Mouse (Mus musculus): ENCODE results near the gene Gucy1a1. TPM values are rescaled to one million over a fixed set of nuclear protein-coding genes. Genes with fewer than 3 reads are reported as not detected.
"Not testable (repeated sequence)": the region's sequence is repeated elsewhere in the genome, so short reads cannot be mapped to it uniquely, and the experiment has no call there.

Gene Gucy1a1
- polyA plus RNA-seq (2015; fragmentation: Nextera tagmentation; extraction: Ambion mirVana), result 21.2 and 25.4 TPM in 2 replicates

DNA sequence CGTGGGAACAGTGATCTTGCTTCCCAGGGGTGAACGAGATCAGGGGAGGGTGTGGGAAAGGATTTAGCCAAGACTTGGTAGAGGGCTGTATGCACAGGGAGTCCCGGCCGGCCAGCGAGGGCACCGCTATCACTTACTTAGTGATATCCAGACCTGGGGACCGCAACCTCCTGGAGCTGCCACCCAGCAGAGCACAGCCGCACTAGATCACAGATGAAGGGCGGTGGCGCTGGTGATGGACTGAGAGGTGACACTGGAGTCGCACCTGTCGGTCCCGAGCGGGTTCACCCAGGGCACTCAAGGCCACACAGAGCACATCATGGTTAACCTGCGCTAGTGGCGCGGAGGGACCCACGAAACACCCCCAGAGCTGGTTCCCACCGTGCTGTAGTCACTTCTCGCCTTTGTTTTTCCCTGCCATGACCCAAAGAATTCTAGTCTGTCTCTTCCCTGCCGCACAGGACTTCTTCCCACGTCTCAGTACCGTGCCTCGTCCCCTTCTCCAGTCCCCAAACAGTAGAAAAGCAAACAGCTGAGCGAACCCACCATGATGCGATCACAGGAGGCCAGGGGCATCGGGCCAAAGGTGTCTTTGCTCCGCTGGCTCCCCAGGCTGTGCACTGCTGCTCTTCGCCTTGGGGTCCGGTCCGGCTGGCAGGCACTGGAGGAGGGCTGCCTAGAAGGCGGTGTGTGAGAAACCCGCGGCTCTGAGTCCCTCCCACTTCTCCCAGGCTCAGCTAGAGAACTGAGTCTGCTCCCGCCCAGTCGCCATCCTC is at the start of gene Gucy1a1:
Gucy1a1 (minus strand) TSS at position 664 of the 776 bp plus-strand sequence.
- H3K9me3 ChIP-seq (replicated peaks; ENCODE audit: control insufficient read depth, low read length, poor library complexity, severe bottlenecking), result no peaks in the 10 kb centered on the region
- peak; percentile 90 for ATAC-seq
- H3K4me2 ChIP-seq (ENCODE audit: low read length), result peak within 1 kb of the TSS; percentile 86
- H3K27ac ChIP-seq (ENCODE audit: low read length), result peak within 1 kb of the TSS; percentile 5; the same call in 1 of the 2 replicates
- no peaks in the 10 kb centered on the region for H3K27me3 ChIP-seq (ENCODE audit: control insufficient read depth, insufficient read depth, low read depth, low read length)
- H3K4me1 ChIP-seq (ENCODE audit: control insufficient read depth, insufficient read depth, low read length), result peaks cover 5% of the 10 kb centered on the region; the same call in 1 of the 2 replicates
- H3K36me3 ChIP-seq (ENCODE audit: control insufficient read depth, insufficient read depth, low read length), result no peaks in the 10 kb centered on the region
- peak within 1 kb of the TSS; percentile 65 for H3K4me3 ChIP-seq (ENCODE audit: low read depth, low read length)
- WGBS, result under 1% methylated on average over 36 of the region's 36 CpGs
- peak within 1 kb of the TSS; percentile 74 for H3K9ac ChIP-seq (ENCODE audit: low read depth, low read length)

DNA sequence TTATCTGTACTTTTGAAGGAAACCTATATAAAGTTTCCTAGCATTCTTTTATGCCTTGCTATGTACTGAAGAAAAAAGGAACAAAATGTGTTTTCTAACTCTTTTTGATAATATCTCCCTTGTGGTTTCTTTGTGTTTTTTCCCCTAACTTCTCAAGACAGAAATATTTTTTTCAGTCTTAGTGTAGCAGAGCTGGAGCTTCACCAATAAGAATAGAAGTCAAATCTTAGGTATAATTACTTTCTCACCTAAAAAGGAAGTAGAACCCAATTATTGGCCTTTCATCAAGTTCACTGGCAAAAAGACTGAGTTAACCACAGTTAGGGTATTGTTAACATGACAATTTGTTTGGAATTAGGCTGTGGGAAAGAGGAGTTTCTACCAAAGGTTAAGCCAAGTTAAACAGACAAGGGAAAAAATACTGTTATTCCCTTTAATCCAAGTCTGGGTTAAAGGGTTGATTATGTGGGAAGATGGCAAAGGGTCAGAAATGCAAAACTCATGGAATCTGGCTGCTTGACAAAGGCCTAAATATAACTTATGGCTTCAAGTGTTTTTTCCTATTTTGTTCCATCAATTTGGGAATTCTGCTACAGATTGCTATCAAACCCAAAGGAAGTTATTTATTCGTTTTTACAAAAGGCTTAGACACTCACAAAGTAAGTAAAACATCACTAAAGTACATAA is 46.1 kb upstream of the Gucy1a1 start:
- H3K27me3 ChIP-seq (ENCODE audit: control insufficient read depth, insufficient read depth, low read depth, low read length), result no peaks in the 10 kb centered on the region
- H3K4me1 ChIP-seq (ENCODE audit: control insufficient read depth, insufficient read depth, low read length), result no peaks in the 10 kb centered on the region
- no peak overlapping the region for H3K27ac ChIP-seq (ENCODE audit: low read length)
- ATAC-seq, result no peak
- no peak overlapping the region for H3K9ac ChIP-seq (ENCODE audit: low read depth, low read length)
- no peak overlapping the region for H3K4me2 ChIP-seq (ENCODE audit: low read length)
- WGBS, result 68% methylated on average over 1 of the region's 1 CpGs
- H3K36me3 ChIP-seq (ENCODE audit: control insufficient read depth, insufficient read depth, low read length), result no peaks in the 10 kb centered on the region
- H3K4me3 ChIP-seq (ENCODE audit: low read depth, low read length), result no peak overlapping the region
- H3K9me3 ChIP-seq (replicated peaks; ENCODE audit: control insufficient read depth, low read length, poor library complexity, severe bottlenecking), result no peaks in the 10 kb centered on the region; the same call in 1 of the 2 replicates

DNA sequence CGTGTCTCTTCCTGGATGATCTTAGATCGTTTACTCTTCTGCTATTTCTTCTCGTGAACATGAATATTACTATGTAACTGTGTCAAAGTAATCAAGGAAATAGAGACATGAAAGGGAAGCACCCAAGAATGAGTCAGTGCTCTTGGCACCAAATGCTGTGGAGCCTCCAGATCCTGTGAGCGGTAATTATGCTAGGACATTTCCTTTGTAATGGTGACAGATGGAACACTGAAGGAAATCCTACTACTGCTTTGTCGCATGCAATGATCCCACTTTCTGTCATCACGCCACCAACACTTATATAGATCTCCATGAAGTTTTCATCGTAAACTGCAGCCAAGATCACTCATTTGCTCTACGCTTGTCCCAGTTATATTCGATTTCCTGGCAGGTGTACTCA is 40.0 kb upstream of the Gucy1a1 start:
- Histone ChIP-seq H3K27ac (ENCODE audit: low read length) (no peak overlapping the region), H3K4me1 (ENCODE audit: control insufficient read depth, insufficient read depth, low read length) (no peaks in the 10 kb centered on the region), H3K27me3 (ENCODE audit: control insufficient read depth, insufficient read depth, low read depth, low read length) (no peaks in the 10 kb centered on the region), H3K36me3 (ENCODE audit: control insufficient read depth, insufficient read depth, low read length) (no peaks in the 10 kb centered on the region), H3K9ac (ENCODE audit: low read depth, low read length) (no peak overlapping the region), H3K9me3 (replicated peaks; ENCODE audit: control insufficient read depth, low read length, poor library complexity, severe bottlenecking) (no peaks in the 10 kb centered on the region; the same call in 1 of the 2 replicates), H3K4me3 (ENCODE audit: low read depth, low read length) (no peak overlapping the region), H3K4me2 (ENCODE audit: low read length) (no peak overlapping the region)
- 93% methylated on average over 9 of the region's 9 CpGs for WGBS
- no peak for ATAC-seq

DNA sequence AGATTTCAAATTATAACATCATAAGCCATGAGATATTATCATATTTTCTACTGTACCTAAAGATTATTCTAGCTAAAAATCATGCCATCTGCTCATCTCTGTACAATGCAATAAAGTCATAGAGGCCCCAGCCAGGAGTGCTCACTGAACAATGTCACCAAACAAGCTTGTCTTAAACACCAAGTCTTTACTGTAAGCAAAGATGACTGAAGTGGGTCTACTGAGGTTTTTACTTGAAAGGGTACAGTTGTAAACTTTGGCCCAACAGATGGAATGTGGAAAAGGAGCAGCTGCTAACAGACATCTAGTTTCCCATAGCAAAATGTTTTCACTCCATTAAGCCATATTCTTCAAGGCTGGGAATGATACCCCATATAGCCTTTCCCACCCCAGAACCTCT is 35.9 kb upstream of the Gucy1a1 start:
- Histone ChIP-seq H3K27ac (ENCODE audit: low read length) (no peak overlapping the region), H3K4me1 (ENCODE audit: control insufficient read depth, insufficient read depth, low read length) (no peaks in the 10 kb centered on the region), H3K9me3 (replicated peaks; ENCODE audit: control insufficient read depth, low read length, poor library complexity, severe bottlenecking) (no peaks in the 10 kb centered on the region), H3K9ac (ENCODE audit: low read depth, low read length) (no peak overlapping the region), H3K4me3 (ENCODE audit: low read depth, low read length) (no peak overlapping the region), H3K27me3 (ENCODE audit: control insufficient read depth, insufficient read depth, low read depth, low read length) (no peaks in the 10 kb centered on the region), H3K36me3 (ENCODE audit: control insufficient read depth, insufficient read depth, low read length) (no peaks in the 10 kb centered on the region), H3K4me2 (ENCODE audit: low read length) (no peak overlapping the region)
- ATAC-seq, result no peak

DNA sequence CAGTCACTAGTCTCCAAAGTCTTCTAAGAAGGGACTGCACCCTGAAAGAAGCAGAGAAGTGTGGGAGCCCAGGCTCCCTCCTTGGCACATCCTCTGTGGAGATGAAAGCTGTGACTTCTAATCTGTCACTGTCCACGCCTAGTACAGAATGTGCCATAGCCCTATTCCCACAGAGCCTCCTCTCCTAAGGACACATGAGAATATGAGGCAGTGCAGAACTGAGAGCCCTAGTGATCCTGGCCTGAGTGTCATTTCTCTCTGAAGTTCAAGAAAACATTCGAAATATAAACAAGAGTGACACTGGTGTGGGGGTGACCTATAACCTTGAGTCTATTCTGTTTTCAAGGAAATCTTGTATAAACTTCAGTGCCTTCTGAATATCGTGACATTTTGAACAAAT is 34.7 kb upstream of the Gucy1a1 start:
- Histone ChIP-seq H3K9ac (ENCODE audit: low read depth, low read length) (no peak overlapping the region), H3K27ac (ENCODE audit: low read length) (no peak overlapping the region), H3K27me3 (ENCODE audit: control insufficient read depth, insufficient read depth, low read depth, low read length) (no peaks in the 10 kb centered on the region), H3K4me3 (ENCODE audit: low read depth, low read length) (no peak overlapping the region), H3K4me2 (ENCODE audit: low read length) (no peak overlapping the region), H3K4me1 (ENCODE audit: control insufficient read depth, insufficient read depth, low read length) (no peaks in the 10 kb centered on the region), H3K9me3 (replicated peaks; ENCODE audit: control insufficient read depth, low read length, poor library complexity, severe bottlenecking) (no peaks in the 10 kb centered on the region), H3K36me3 (ENCODE audit: control insufficient read depth, insufficient read depth, low read length) (no peaks in the 10 kb centered on the region)
- no peak for ATAC-seq
- 77% methylated on average over 3 of the region's 3 CpGs for WGBS

DNA sequence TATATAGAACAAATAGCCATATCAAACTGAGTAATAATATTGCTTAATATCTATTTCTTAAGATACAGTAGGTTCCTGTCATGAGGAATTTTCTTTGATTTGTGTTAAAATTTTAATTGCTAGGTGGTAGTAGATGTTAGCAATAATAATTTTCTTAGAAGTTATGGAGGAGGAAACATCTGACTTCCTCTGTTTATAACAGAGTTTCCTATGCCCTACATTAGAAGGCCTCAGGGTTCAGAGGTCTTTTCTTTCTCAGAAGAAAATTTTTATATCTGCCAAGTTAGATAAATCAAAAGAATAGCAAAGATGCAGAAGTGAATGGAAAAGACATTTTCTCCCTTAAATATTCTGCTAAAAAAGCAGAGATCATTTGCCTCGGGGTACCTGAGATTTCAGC is 29.9 kb upstream of the Gucy1a1 start:
- Histone ChIP-seq H3K9me3 (replicated peaks; ENCODE audit: control insufficient read depth, low read length, poor library complexity, severe bottlenecking) (no peaks in the 10 kb centered on the region), H3K36me3 (ENCODE audit: control insufficient read depth, insufficient read depth, low read length) (no peaks in the 10 kb centered on the region), H3K27me3 (ENCODE audit: control insufficient read depth, insufficient read depth, low read depth, low read length) (no peaks in the 10 kb centered on the region), H3K4me1 (ENCODE audit: control insufficient read depth, insufficient read depth, low read length) (no peaks in the 10 kb centered on the region), H3K27ac (ENCODE audit: low read length) (no peak overlapping the region), H3K4me3 (ENCODE audit: low read depth, low read length) (no peak overlapping the region), H3K9ac (ENCODE audit: low read depth, low read length) (no peak overlapping the region), H3K4me2 (ENCODE audit: low read length) (no peak overlapping the region)
- 90% methylated on average over 1 of the region's 1 CpGs for WGBS
- ATAC-seq, result no peak

DNA sequence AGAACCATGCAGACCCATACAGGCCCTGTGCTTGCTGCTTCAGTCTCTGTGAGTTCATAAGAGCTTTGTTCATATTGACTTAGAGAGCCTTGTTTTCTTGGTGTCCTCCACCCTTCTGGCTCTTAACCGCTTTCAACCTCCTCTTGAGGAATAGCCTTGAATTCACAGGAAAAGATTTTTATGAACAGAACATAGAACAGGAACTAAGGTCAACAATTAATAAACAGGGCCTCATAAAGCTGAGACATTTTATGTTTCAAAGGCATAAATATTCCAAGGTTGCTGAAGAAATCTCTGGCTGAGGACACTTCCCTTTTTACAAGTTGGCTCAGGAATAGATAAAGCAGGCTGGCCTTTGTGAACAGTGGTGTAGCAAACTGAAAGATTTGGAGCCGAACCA is 21.5 kb upstream of the Gucy1a1 start:
- Histone ChIP-seq H3K27ac (ENCODE audit: low read length) (no peak overlapping the region), H3K36me3 (ENCODE audit: control insufficient read depth, insufficient read depth, low read length) (no peaks in the 10 kb centered on the region), H3K4me2 (ENCODE audit: low read length) (no peak overlapping the region), H3K9ac (ENCODE audit: low read depth, low read length) (no peak overlapping the region), H3K4me1 (ENCODE audit: control insufficient read depth, insufficient read depth, low read length) (no peaks in the 10 kb centered on the region), H3K9me3 (replicated peaks; ENCODE audit: control insufficient read depth, low read length, poor library complexity, severe bottlenecking) (no peaks in the 10 kb centered on the region), H3K27me3 (ENCODE audit: control insufficient read depth, insufficient read depth, low read depth, low read length) (no peaks in the 10 kb centered on the region), H3K4me3 (ENCODE audit: low read depth, low read length) (no peak overlapping the region)
- no peak for ATAC-seq
- 89% methylated on average over 2 of the region's 2 CpGs for WGBS

DNA sequence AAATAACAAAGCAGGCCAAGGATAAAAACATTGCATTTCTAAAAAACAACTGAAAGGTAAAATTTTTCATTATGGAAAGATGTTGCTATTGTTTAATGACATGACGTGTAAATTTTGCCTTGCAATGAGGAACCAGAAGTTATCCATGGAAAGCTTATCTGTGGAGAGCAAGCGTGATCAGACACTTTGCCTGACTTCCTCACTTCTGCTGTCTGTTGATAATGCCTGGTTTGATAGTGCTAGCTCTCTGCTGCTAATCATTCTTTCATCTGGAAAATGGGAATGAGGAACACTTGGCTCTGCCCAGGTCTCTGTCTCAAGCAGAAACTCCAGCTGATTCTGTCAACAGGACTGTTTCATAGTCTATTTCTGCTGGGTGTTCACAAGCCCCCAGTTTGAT is 20.3 kb upstream of the Gucy1a1 start:
- Histone ChIP-seq H3K4me1 (ENCODE audit: control insufficient read depth, insufficient read depth, low read length) (no peaks in the 10 kb centered on the region), H3K4me3 (ENCODE audit: low read depth, low read length) (no peak overlapping the region), H3K9me3 (replicated peaks; ENCODE audit: control insufficient read depth, low read length, poor library complexity, severe bottlenecking) (no peaks in the 10 kb centered on the region), H3K9ac (ENCODE audit: low read depth, low read length) (no peak overlapping the region), H3K4me2 (ENCODE audit: low read length) (no peak overlapping the region), H3K27ac (ENCODE audit: low read length) (no peak overlapping the region), H3K36me3 (ENCODE audit: control insufficient read depth, insufficient read depth, low read length) (no peaks in the 10 kb centered on the region), H3K27me3 (ENCODE audit: control insufficient read depth, insufficient read depth, low read depth, low read length) (no peaks in the 10 kb centered on the region)
- WGBS, result 91% methylated on average over 2 of the region's 2 CpGs
- ATAC-seq, result no peak

DNA sequence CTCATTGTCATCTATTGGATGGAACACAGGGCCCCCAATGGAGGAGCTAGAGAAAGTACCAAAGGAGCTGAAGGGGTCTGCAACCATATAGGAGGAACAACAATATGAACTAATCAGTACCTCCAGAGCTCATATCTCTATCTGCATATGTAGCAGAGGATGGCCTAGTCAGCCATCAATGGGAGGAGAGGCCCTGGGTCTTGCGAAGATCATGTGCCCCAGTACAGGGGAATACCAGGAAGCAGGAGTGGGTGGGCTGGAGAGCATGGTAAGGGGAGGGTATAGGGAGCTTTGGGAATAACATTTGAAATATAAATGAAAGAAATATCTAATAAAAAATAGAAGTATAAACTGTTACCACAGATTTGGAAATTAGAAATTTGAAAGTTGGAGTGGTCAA is 17.4 kb upstream of the Gucy1a1 start:
- not testable (repeated sequence) for H3K4me3 ChIP-seq (ENCODE audit: low read depth, low read length); H3K27ac ChIP-seq (ENCODE audit: low read length); H3K27me3 ChIP-seq (ENCODE audit: control insufficient read depth, insufficient read depth, low read depth, low read length); H3K9me3 ChIP-seq (replicated peaks; ENCODE audit: control insufficient read depth, low read length, poor library complexity, severe bottlenecking); H3K36me3 ChIP-seq (ENCODE audit: control insufficient read depth, insufficient read depth, low read length); H3K4me2 ChIP-seq (ENCODE audit: low read length); H3K4me1 ChIP-seq (ENCODE audit: control insufficient read depth, insufficient read depth, low read length); ATAC-seq; H3K9ac ChIP-seq (ENCODE audit: low read depth, low read length)
- WGBS, result 93% methylated on average over 1 of the region's 1 CpGs

Data from midbrain, embryonic 16.5 days (tissue).